Mouse (Mus musculus): ENCODE data around the gene Lclat1.

GRCm38 (mm10) chr17:73170141-73170540 is 62.4 kb downstream of the Lclat1 start:
- TF ChIP-seq EP300 (IDR thresholded peaks at IDR 0.05; ENCODE audit: insufficient read depth, low read depth, low read length) (no peak), CTCF (IDR thresholded peaks at IDR 0.05) (no peak), POLR2A (IDR thresholded peaks at IDR 0.05; ENCODE audit: insufficient read depth, low read depth, low read length) (no peak)

All from heart, adult 2 months (tissue).